Mouse (Mus musculus): Measurements from ENCODE around the gene Gsk3a. TPM values are rescaled to one million over a fixed set of nuclear protein-coding genes. Genes with fewer than 3 reads are reported as not detected.

Gene Gsk3a
- polyA plus RNA-seq, 1 experiment from 2014 or later = 11.9 TPM

DNA sequence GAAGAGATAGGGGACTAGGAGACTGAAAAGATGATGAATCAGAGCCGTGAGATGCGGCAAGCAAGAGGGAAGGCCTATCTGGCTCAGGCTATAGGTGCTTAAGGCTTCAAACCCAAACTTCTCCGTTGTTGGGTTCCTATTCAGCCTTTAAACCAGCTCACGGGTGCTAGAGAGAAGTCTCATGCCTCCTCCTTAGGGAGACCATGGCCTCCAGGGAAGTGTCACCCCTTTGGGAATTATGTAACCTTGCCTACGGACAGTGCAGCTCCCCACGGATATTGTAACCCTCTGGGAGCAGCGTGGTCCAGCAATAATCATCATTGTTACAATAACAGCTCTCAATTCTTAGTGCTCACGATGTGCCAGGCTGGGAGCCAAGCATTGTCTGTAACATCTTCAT is 14.2 kb upstream of the Gsk3a start:
- no peak for ATAC-seq (ENCODE audit: low FRiP score, low read depth)
- WGBS = 20% methylated on average over 8 of the region's 8 CpGs
- Histone ChIP-seq H3K9me3 (no peaks in the 10 kb centered on the region), H3K4me1 (peaks cover 32% of the 10 kb centered on the region), H3K27ac (peak overlapping the region; percentile 99), H3K4me3 (peak overlapping the region; percentile 97), H3K4me2 (replicated peaks) (peak overlapping the region; percentile 97), H3K36me3 (no peaks in the 10 kb centered on the region), H3K9ac (peak overlapping the region; percentile 96), H3K27me3 (no peaks in the 10 kb centered on the region)

DNA sequence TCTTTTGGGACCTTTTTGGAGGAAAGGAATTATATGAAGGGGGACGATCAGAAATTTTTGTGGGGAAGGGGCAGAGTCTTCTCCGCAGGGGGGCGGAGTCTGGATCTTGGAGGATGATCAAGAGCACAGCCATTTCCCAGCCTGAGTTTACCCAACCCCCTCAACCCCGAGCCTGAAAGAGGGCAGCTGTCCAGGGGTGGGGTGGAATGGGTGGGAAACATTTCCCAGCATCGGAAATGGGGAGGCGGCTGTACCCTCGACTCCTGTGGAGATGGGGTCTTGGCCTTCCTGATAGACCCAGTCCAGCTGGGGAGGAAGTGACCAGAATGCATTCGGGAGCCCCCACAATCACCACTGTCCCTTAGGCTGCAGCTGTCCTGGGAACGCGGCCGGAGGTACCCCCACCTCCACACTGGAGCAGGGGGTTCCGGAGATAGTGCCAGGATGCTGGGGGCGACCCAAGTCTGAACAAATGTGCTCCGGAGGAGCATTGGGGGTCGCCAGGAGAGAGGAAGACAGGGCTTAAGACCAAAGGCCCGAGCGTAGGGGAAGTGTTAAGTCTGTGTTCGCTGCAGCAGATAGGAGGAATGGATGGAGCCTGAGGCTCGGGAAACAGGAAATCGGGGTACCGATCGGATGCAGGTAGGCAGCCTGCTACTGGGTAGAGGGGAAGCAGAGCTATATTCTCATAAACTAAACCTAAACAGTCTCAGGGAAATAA is 13.6 kb upstream of the Gsk3a start:
- peaks cover 38% of the 10 kb centered on the region for H3K4me1 ChIP-seq
- 2% methylated on average over 22 of the region's 22 CpGs for WGBS
- peaks cover 3% of the 10 kb centered on the region; the same call in 1 of the 2 replicates for H3K36me3 ChIP-seq
- no peaks in the 10 kb centered on the region for H3K27me3 ChIP-seq
- ATAC-seq (ENCODE audit: low FRiP score, low read depth) = peak; percentile 37
- H3K9ac ChIP-seq = peak overlapping the region; percentile 96
- peak overlapping the region; percentile 97 for H3K4me3 ChIP-seq
- peak overlapping the region; percentile 97 for H3K4me2 ChIP-seq (replicated peaks)
- no peaks in the 10 kb centered on the region for H3K9me3 ChIP-seq
- peak overlapping the region; percentile 99 for H3K27ac ChIP-seq

DNA sequence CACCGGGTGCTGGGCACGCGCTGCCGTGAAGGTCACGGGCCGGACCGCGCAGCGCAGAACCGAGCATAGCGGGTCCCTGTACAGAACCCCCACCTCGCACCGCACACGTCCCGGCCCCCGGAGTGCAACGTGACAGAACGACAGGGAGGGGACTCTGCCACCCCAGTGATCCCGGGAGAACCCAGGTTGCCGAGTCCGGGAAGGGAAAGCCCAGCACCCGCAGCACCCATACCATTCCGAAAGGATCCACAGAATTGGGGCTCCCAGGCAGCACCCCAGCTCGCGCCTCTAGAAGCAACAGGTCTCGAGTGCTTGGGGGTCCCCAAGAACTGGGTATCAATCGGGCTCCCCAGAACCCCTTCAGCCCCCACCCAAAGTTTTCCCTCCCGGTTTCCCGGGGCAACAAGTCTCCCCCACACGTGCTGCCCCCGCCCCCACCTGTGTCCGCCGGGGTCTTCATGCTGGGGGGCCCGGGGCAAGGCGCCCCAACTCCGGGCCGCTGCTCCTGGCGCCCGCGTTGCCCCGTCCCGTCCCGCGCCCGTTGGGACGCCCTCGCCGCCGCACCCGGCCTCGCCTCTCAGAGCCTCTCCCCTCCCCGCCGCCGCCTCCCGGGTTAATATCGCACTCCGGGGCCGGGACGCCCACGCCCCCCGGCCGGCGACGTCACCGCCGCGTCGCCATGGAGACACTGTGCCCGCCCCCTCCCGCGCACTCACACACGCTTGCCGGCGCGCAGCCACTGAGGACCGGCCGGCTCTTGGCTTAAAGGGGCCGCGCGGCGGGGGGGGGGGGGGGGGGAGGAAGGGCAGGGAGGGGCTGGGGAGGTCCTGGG is 12.7 kb upstream of the Gsk3a start, which contains the start of gene Erf:
Gene Erf, minus strand, starts transcription at position 621 of the 832 bp plus-strand sequence.
- H3K27ac ChIP-seq = peak within 1 kb of the TSS; percentile 99
- H3K27me3 ChIP-seq = no peaks in the 10 kb centered on the region
- peak within 1 kb of the TSS; percentile 97 for H3K4me3 ChIP-seq
- H3K9me3 ChIP-seq = no peaks in the 10 kb centered on the region
- under 1% methylated on average over 77 of the region's 81 CpGs for WGBS
- ATAC-seq (ENCODE audit: low FRiP score, low read depth) = peak; percentile 81
- peaks cover 47% of the 10 kb centered on the region for H3K4me1 ChIP-seq
- peaks cover 11% of the 10 kb centered on the region for H3K36me3 ChIP-seq
- peak within 1 kb of the TSS; percentile 97 for H3K4me2 ChIP-seq (replicated peaks)
- peak within 1 kb of the TSS; percentile 96 for H3K9ac ChIP-seq

DNA sequence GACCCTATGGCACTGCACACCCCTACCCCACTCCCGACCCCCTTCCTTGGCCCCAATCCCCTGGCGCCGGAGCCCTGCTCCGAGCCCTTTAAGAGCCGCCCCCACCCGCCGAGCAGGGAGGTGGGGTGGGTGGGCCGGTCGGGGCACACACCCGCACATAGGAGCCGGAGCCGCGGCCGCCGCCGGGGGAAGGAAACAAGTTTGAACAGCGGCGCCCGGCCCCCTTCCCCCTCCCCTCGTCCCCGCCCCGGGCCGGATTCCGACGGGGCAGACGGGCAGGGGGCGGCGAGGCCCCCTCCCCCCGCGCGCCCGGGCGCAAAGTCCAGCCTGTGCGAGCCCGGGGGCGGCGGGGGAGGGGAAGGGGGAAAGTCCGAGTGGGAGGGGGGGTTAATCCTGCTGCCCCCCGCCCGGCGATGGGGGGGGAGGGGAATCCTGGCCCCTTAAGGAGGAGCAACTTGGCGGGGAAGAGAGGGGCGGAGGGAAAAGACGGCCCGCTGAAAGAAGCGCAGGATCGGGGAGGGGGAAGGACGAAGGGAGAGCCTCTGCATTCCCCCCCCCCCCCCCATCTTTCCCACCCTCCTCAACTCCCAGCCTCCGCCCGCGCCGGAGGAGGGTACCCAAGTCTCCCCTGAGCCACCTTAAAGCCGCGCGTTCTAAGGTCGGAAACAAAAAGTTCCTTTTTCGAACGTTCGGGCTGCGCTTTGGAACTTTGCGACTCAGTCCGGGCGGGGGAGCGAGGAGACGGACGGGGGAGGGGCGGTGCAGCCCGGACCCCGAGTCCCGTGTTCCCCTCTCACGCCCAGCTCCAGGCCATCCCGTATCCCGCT is 11.9 kb upstream of the Gsk3a start:
- no peaks in the 10 kb centered on the region for H3K27me3 ChIP-seq
- no peaks in the 10 kb centered on the region for H3K9me3 ChIP-seq
- peak overlapping the region; percentile 96 for H3K9ac ChIP-seq
- H3K27ac ChIP-seq = peak overlapping the region; percentile 99
- peak overlapping the region; percentile 97 for H3K4me2 ChIP-seq (replicated peaks)
- H3K36me3 ChIP-seq = peaks cover 20% of the 10 kb centered on the region
- ATAC-seq (ENCODE audit: low FRiP score, low read depth) = peak; percentile 55
- under 1% methylated on average over 45 of the region's 73 CpGs for WGBS
- peaks cover 55% of the 10 kb centered on the region for H3K4me1 ChIP-seq
- peak overlapping the region; percentile 97 for H3K4me3 ChIP-seq

DNA sequence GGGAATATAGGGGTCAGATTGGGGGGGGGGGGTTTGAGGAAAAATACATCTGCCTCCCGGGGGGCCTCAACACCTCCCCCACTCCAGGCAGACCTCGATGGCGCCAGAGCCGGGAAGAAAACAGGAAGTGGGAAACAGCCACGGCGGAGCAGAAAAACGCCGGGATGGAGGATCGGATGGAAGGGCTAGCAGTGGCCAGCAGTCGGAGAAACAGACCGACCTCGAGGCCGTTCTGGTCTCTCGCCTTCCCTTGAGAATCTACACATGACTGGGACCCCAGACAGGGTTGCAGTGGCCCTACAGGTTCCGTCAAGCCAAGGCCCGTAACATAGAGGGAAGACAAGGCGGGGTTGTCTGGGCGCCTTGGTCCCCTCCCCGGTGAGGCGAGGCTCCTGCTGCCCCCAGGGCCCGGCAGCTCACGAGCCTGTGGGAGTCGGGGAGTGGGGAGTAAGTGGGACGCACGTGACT is 11.2 kb upstream of the Gsk3a start:
- no peaks in the 10 kb centered on the region for H3K27me3 ChIP-seq
- H3K9me3 ChIP-seq = no peaks in the 10 kb centered on the region
- peaks cover 26% of the 10 kb centered on the region for H3K36me3 ChIP-seq
- H3K4me1 ChIP-seq = peaks cover 61% of the 10 kb centered on the region
- no peak; the same call in 1 of the 2 replicates for ATAC-seq (ENCODE audit: low FRiP score, low read depth)
- H3K4me2 ChIP-seq (replicated peaks) = peak overlapping the region; percentile 97
- WGBS = under 1% methylated on average over 25 of the region's 25 CpGs
- peak overlapping the region; percentile 97 for H3K4me3 ChIP-seq
- H3K27ac ChIP-seq = peak overlapping the region; percentile 99
- peak overlapping the region; percentile 96 for H3K9ac ChIP-seq

DNA sequence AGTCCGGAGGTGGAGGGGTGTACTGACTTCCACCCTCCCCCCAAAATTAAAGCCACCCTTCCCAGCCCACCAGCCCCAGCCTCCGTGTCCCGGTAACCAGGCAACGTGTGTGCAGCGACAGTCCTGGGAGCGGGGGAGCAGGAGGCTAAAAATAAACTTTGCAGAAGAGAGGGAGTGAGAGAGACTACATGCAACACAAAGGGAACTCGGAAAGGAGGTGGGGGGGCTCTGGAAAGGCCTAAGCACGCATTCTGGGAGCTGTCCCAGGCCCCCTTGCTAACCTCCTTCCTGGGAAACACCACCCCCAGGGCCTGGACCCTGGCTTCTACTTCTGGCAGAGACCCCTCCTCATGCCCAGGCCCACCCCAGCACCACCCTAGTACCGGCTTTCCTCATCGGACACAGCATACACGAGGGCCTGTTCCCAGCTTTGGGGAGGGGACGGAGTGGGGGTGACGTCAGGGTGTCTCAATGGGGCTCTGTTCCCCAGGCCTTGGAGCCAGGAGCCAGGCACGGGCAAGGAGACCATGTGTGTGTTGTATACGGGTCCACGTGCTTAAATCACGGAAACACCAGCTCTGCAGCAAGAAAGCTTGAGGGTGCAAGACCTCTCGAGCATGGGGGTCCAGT is 10.5 kb upstream of the Gsk3a start:
- H3K4me3 ChIP-seq = peak overlapping the region; percentile 97
- ATAC-seq (ENCODE audit: low FRiP score, low read depth) = peak; percentile 13; the same call in 1 of the 2 replicates
- H3K4me2 ChIP-seq (replicated peaks) = peak overlapping the region; percentile 97
- under 1% methylated on average over 18 of the region's 18 CpGs for WGBS
- H3K9ac ChIP-seq = peak overlapping the region; percentile 96
- peaks cover 34% of the 10 kb centered on the region for H3K36me3 ChIP-seq
- H3K9me3 ChIP-seq = no peaks in the 10 kb centered on the region
- H3K4me1 ChIP-seq = peaks cover 61% of the 10 kb centered on the region
- no peaks in the 10 kb centered on the region for H3K27me3 ChIP-seq
- H3K27ac ChIP-seq = peak overlapping the region; percentile 99

DNA sequence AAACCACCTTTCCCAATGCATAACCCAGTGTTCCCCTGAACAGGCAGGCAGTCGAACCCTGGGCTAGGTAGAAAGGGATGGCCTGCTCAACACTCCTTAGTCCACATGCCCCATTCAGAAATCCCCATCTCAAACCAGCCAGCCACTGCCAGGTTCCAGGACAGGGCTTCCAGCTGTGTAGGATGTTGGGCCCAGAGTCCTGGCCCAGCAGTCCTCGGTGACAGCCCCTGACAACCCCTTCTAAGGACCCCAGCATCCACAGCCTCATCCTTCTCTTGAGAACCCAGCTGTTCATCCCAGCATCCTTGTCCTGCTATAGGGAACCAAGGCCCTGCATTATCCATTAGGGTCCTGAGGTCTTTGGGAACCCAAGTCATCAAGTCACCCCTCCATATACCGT is 9.8 kb upstream of the Gsk3a start:
- Histone ChIP-seq H3K27me3 (no peaks in the 10 kb centered on the region), H3K9me3 (no peaks in the 10 kb centered on the region), H3K27ac (peak overlapping the region; percentile 99), H3K9ac (peak overlapping the region; percentile 96), H3K4me3 (peak overlapping the region; percentile 97), H3K36me3 (peaks cover 40% of the 10 kb centered on the region), H3K4me2 (replicated peaks) (peak overlapping the region; percentile 97), H3K4me1 (peaks cover 61% of the 10 kb centered on the region)
- ATAC-seq (ENCODE audit: low FRiP score, low read depth) = no peak
- WGBS = 23% methylated on average over 3 of the region's 3 CpGs

DNA sequence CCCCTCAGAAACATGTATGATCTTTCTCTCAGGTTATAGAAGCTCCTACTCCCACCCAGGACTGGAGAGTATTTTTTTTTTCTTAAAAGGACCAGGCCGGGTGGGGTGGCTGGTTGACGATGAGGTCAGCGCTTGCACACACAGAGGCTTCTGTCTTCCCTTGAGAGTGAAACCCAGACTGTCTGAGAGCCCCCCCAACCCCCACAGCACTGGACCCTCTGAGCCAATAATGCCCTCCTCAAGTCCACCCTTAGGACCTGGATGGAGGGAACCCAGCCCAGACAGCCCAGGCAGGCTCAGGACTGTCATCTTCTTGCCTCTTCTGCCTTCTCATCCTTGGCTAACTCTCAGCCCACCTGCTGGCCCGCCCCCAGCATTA is 9.1 kb upstream of the Gsk3a start:
- peaks cover 54% of the 10 kb centered on the region for H3K4me1 ChIP-seq
- no peaks in the 10 kb centered on the region for H3K9me3 ChIP-seq
- peak overlapping the region; percentile 96 for H3K9ac ChIP-seq
- ATAC-seq (ENCODE audit: low FRiP score, low read depth) = no peak
- peak overlapping the region; percentile 97 for H3K4me2 ChIP-seq (replicated peaks)
- no peaks in the 10 kb centered on the region for H3K27me3 ChIP-seq
- peaks cover 47% of the 10 kb centered on the region for H3K36me3 ChIP-seq
- peak overlapping the region; percentile 97 for H3K4me3 ChIP-seq
- 47% methylated on average over 4 of the region's 4 CpGs for WGBS
- peak overlapping the region; percentile 99 for H3K27ac ChIP-seq

DNA sequence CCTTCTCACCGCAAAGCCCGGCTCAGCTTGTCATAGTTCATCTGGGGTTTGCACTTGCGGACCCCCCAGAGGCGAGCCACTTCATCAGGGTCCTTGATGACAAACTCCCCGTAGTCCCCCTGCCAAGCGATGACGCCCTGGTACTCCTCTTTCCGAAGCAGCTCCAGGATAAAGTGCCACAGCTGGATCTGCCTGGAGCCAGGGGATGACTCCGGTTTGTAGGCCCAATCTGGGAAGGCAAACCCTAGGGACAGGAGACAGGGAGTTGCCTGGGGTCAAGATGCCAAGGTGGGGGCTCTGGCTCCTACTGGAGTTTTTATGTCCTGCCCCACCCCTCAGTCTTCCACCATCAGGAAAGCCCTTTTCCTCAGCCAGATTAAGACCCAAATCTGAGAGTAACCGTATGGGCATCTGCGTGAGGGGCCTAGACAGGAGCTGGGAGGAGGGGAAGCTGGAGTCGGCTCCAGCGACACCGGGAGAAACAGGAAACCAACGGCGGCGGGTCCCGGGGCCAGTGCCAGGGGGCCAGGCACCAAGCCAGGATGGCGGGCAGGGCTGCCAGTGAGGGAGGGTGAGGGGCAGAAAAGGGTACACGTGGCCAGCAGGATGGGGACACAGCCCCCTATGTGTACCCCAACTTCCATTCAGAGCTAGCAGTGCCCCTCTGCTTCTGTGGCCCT is 8.6 kb upstream of the Gsk3a start:
- ATAC-seq (ENCODE audit: low FRiP score, low read depth) = no peak
- H3K4me1 ChIP-seq = peaks cover 49% of the 10 kb centered on the region
- H3K9me3 ChIP-seq = no peaks in the 10 kb centered on the region
- 54% methylated on average over 20 of the region's 20 CpGs for WGBS
- H3K27me3 ChIP-seq = no peaks in the 10 kb centered on the region
- peak overlapping the region; percentile 97 for H3K4me3 ChIP-seq
- H3K9ac ChIP-seq = peak overlapping the region; percentile 96
- H3K36me3 ChIP-seq = peaks cover 53% of the 10 kb centered on the region
- H3K4me2 ChIP-seq (replicated peaks) = peak overlapping the region; percentile 97
- H3K27ac ChIP-seq = peak overlapping the region; percentile 99

DNA sequence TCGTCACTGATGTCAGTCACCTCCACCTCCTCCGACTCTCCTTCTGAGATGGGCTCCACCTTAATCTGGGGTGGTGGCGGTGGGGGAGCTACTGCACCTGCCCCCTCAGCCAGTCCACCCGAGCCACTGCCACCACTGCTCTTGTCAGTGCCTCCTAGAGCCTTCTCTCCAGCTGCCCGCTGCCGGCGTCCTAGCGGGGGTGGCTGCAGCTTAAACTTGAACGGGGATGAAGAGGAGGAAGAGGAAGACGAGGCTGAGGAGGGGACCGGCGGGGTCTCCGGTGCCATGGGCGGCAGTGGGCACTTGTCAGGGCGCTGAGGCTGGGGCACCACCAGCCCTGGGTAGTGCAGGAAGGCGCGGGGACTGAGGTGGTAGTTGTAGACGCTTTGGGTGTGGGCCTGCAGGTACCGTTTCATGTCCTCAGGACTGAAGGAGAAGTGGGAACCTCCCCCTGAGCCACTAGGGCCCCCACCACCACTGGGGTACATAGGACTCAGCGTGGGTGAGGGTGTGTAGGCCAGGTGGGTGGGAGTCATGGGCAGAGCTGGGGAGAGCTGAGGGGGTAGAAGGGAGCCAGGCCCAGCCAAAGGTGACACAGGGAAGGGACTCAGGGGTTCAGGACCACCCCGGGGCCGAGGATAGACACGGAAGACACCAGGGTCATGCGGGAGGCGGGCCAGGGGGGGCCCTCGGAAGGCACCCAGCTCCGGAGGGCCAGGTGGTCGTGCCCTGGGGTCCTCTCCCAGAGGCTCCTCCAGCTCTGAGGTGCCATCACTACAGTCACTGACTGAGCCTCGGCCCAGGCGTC is 7.1 kb upstream of the Gsk3a start:
- H3K4me1 ChIP-seq = peaks cover 49% of the 10 kb centered on the region
- peaks cover 53% of the 10 kb centered on the region for H3K36me3 ChIP-seq
- WGBS = 91% methylated on average over 30 of the region's 30 CpGs
- peak overlapping the region; percentile 97 for H3K4me2 ChIP-seq (replicated peaks)
- peak overlapping the region; percentile 99; the same call in 1 of the 2 replicates for H3K27ac ChIP-seq
- no peak for ATAC-seq (ENCODE audit: low FRiP score, low read depth)
- no peaks in the 10 kb centered on the region for H3K27me3 ChIP-seq
- H3K9me3 ChIP-seq = no peaks in the 10 kb centered on the region
- H3K4me3 ChIP-seq = no peak overlapping the region
- peak overlapping the region; percentile 39; the same call in 1 of the 2 replicates for H3K9ac ChIP-seq

Data from limb, embryonic 13.5 days (tissue).